Mouse (Mus musculus) myocyte (in vitro differentiated cells): ENCODE data around the gene Cbx7.

Experiments
- CEBPB ChIP-seq: IDR thresholded peaks from 2 replicates; pipeline ENCODE4 v1.6.1; 2011; ENCODE audit warnings: mild to moderate bottlenecking, moderate library complexity; ENCODE audit not compliant: poor library complexity, insufficient read depth, severe bottlenecking
- E2F4 ChIP-seq: IDR thresholded peaks from one replicate; pipeline ENCODE4 v1.6.1; 2011; ENCODE audit warnings: mild to moderate bottlenecking, control low read depth, moderate library complexity; ENCODE audit not compliant: insufficient read depth
- MAX ChIP-seq: IDR thresholded peaks from one replicate; pipeline ENCODE4 v1.6.1; 2011; ENCODE audit warnings: low read depth, mild to moderate bottlenecking, control low read depth
- MYOD1 ChIP-seq, 3 experiments: IDR thresholded peaks; one replicate each; pipeline ENCODE4 v1.6.1; 2011; ENCODE audit warnings: control low read depth in 2 of 3, low read depth in 2 of 3, mild to moderate bottlenecking in 2 of 3, moderate library complexity in 1 of 3; ENCODE audit not compliant: insufficient read length in 2 of 3, control insufficient read depth in 1 of 3
- MYOG ChIP-seq, 3 experiments: IDR thresholded peaks; one replicate each; pipeline ENCODE4 v1.6.1; 2011; ENCODE audit warnings: control low read depth in 2 of 3, low read depth in 2 of 3, mild to moderate bottlenecking in 2 of 3; ENCODE audit not compliant: insufficient read length in 2 of 3, control insufficient read depth in 1 of 3, insufficient read depth in 1 of 3
- POLR2A ChIP-seq: IDR thresholded peaks from one replicate; pipeline ENCODE4 v1.6.1; 2011; ENCODE audit warnings: low read depth, mild to moderate bottlenecking, control low read depth, moderate library complexity; ENCODE audit not compliant: insufficient read length
- POLR2AphosphoS2 ChIP-seq: IDR thresholded peaks from one replicate; pipeline ENCODE4 v1.6.1; 2011; ENCODE audit warnings: low read depth, control low read depth; ENCODE audit not compliant: insufficient read length
- SRF ChIP-seq: IDR thresholded peaks from one replicate; pipeline ENCODE4 v1.6.1; 2011; ENCODE audit warnings: low read depth; ENCODE audit not compliant: control insufficient read depth, insufficient read length
- TCF12 ChIP-seq: IDR thresholded peaks from one replicate; pipeline ENCODE4 v1.6.1; 2011; ENCODE audit warnings: mild to moderate bottlenecking, control low read depth; ENCODE audit not compliant: poor library complexity, insufficient read depth, severe bottlenecking
- TCF3 ChIP-seq: IDR thresholded peaks from one replicate; pipeline ENCODE4 v1.6.1; 2011; ENCODE audit warnings: low read depth, control low read depth; ENCODE audit not compliant: insufficient read length
- USF1 ChIP-seq: IDR thresholded peaks from one replicate; pipeline ENCODE4 v1.6.1; 2011; ENCODE audit warnings: low read depth, mild to moderate bottlenecking, control low read depth, moderate library complexity

- TF ChIP-seq MYOG (IDR thresholded peaks at IDR 0.05; ENCODE audit: control insufficient read depth in 1 of 3, insufficient read depth in 1 of 3, insufficient read length in 2 of 3, low read depth in 2 of 3): no peak
- TF ChIP-seq POLR2A: no peak
- TF ChIP-seq USF1: peak; percentile 71
- TF ChIP-seq MAX: no peak
- no peak for TF ChIP-seq POLR2AphosphoS2
- no peak for TF ChIP-seq MYOD1 (IDR thresholded peaks at IDR 0.05; ENCODE audit: control insufficient read depth in 1 of 3, insufficient read length in 2 of 3, low read depth in 2 of 3)
- TF ChIP-seq SRF: no peak
- no peak for TF ChIP-seq TCF12
- no peak for TF ChIP-seq E2F4
- TF ChIP-seq CEBPB: no peak
- no peak for TF ChIP-seq TCF3
These were observed 92.2 kb downstream of the Cbx7 start for GRCm38 (mm10) chr15:79878725-79879136.
